Mouse (Mus musculus): ENCODE measurements around the gene Amy2a2.
"Not testable (repeated sequence)": the region's sequence is repeated elsewhere in the genome, so short reads cannot be mapped to it uniquely, and the experiment has no call there.

Amy2a2 gene

DNA sequence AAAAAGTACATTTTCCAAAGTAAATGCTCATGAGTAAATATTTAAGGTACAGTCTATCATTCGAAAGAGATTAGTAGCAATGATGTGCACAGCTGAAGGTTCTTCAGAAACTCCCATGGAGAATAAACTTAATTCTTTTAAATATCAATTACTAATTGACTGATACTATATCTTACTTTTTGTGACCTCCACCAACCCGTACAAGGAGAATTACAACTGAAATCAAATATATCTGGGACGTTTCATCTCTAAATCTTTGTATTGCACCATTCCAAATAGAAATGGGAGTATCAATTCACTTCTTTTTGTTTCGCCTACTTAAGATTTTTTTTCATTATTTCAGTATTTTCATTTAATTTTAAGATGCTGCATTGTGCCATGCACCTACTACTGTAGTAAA is at the start of gene Amy2a2:
Gene Amy2a2 (minus strand): TSS at position 101 of the 400 bp plus-strand sequence.
- not testable (repeated sequence) for DNase-seq (ENCODE audit: low read depth, low spot score)

DNA sequence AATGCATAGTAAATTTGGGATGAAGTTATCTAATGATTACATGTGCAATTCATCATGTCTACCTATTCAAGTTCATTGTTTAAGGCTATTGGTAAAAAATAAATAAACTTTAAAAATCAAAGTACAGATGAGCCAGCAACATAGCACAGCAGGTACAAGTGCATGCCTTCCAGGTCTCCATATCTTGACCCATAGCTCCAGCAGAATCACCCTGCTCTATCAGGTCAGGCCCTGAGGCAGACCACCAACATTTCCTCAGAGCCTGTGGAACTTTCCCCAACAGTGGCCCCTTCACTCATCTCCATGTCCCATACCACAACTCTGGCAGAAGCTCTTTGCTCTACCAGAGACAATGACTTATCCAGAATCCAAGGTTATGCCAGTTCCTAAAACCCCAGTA is 11.0 kb downstream of the Amy2a2 start:
- DNase-seq (ENCODE audit: low read depth, low spot score) = not testable (repeated sequence)

DNA sequence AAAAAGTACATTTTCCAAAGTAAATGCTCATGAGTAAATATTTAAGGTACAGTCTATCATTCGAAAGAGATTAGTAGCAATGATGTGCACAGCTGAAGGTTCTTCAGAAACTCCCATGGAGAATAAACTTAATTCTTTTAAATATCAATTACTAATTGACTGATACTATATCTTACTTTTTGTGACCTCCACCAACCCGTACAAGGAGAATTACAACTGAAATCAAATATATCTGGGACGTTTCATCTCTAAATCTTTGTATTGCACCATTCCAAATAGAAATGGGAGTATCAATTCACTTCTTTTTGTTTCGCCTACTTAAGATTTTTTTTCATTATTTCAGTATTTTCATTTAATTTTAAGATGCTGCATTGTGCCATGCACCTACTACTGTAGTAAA is 32.5 kb downstream of the Amy2a2 start, which contains the start of gene Amy2a3:
Gene Amy2a3 (minus strand): TSS at position 101 of the 400 bp plus-strand sequence.
- DNase-seq (ENCODE audit: low read depth, low spot score) = not testable (repeated sequence)

DNA sequence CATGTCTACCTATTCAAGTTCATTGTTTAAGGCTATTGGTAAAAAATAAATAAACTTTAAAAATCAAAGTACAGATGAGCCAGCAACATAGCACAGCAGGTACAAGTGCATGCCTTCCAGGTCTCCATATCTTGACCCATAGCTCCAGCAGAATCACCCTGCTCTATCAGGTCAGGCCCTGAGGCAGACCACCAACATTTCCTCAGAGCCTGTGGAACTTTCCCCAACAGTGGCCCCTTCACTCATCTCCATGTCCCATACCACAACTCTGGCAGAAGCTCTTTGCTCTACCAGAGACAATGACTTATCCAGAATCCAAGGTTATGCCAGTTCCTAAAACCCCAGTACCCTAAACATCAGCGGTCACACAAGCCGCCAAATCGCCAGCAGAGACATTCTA is 43.5 kb downstream of the Amy2a2 start:
- DNase-seq (ENCODE audit: low read depth, low spot score) = not testable (repeated sequence)

Measured in brain, embryonic 18.5 days (tissue).